Mouse (Mus musculus) induced T-regulatory cell, adult 2 months (primary cell): Measurements from ENCODE around the gene Cops7b.
A peak's percentile ranks its signal among the peaks of the same experiment; 100 is the strongest.
"Not testable (repeated sequence)": the region's sequence is repeated elsewhere in the genome, so short reads cannot be mapped to it uniquely, and the experiment has no call there.

Experiments used
- DNase-seq: peaks from one replicate; pipeline ENCODE4 v3.0.0-alpha.2; 2012; ENCODE audit warnings: low read depth

Cops7b gene

GRCm38 (mm10) chr1:86582451-86583096 lies at the start of gene Cops7b, which contains the start of gene Pde6d:
Gene Cops7b (plus strand): TSS chr1:86582904.
Gene Pde6d (minus strand): TSS chr1:86582629.
- DNase-seq = peak; percentile 98

- DNase-seq = peak; percentile 76
Observed at GRCm38 (mm10) chr1:86533411-86534130, 49.1 kb upstream of the Cops7b start.

GRCm38 (mm10) chr1:86538383-86538782 lies 44.3 kb upstream of the Cops7b start:
- peak; percentile 53 for DNase-seq

- DNase-seq = not testable (repeated sequence)
Observed at GRCm38 (mm10) chr1:86539583-86539982, 43.1 kb upstream of the Cops7b start.

DNA sequence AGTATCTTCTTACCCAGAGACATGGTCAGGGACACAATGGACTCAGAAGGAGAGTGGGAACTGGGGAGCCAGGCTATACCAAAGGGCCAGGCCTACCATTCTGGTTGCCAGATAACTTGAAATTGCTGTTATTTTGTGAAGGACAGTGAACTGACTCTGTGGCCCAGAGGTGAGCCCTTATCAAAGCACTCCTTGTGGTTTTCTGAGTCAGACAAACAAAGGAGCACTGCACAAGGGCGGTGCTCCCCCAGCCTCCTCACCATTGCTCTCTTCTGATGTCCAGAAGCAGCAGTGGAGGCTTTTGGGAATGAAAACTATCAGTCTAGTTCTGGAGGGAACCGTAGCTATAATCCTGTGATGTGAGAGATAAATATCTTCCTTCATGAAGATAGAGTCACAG lies 40.1 kb upstream of the Cops7b start:
- DNase-seq = no peak

DNA sequence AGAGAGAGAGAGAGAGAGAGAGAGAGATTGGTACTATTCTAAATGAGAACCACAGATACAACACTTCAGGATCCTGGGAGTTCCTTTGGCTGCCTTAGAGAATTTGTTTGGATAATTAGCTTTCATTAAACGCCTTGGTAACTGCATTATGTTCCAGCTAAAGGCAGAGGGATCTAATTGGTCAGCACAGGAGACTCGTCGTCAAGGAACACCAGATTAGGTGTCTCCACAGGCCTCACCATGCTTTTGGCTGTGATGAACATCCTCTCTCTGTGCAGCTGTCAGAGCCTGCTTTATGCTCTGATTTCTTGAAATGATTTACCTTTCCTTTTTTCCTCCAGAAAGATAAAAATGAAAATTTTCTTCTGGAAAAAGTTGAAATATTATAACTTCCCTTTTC lies 35.9 kb upstream of the Cops7b start:
- DNase-seq = no peak

DNA sequence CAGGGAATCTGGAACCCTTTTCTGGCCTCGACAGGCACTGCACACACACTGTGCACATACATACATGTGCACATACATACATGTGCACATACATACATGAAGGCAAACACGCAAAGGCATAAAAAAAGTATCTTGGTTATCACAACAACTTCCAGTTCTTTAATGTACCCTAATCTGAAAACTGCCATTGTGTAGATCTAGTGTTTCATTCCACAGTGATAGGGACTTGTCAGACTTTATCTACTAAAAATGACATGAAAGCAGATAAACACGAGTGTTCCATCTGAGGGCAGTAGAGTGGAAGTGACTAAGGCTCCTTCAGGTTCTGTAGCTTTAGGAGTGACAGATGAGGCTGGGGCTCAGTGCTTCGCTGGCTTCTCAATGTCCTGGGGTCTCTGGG lies 31.4 kb upstream of the Cops7b start:
- DNase-seq = no peak

DNA sequence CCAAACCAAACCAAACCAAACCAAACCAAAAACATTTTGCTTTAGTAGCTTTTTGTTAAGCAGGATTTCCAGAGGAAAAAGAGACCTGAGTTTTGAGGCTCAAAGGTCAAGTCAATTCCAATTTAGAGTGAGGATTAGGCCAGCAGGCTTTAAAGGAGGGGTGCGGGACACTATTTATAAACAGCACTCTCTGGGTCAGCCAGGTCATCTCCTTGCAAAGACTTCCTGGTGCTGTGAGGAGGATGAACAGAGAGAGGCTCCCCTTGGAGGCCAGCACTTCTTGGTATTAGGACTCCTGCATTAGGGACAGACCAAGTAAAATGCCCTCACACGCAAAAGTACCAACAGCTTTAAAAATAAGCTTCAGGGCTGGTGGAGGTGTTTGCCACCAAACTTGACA lies 30.8 kb upstream of the Cops7b start:
- no peak for DNase-seq

GRCm38 (mm10) chr1:86555665-86556064 lies 27.0 kb upstream of the Cops7b start:
- DNase-seq = no peak

DNA sequence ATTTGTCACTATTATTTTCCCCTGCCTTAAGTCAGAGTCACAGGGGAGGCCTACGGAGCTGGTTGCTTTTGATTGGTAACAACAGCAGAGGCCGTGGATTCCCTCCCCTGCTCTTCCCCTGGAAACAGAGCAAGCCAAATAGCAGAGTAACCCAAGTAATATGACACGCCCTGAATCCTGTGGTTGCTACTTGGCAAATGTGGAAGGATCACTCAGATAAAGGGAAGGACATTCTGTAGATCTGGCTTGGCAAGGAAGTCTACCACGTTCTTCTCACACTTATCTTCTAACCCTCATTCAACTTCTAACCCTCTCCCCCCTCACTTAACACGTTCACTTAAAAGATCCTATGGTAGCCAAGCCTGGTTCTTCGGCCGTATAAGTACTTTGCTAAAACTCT lies 24.8 kb upstream of the Cops7b start:
- DNase-seq = no peak

GRCm38 (mm10) chr1:86559232-86559631 lies 23.5 kb upstream of the Cops7b start:
- DNase-seq = no peak

- DNase-seq = no peak
Observed at GRCm38 (mm10) chr1:86562663-86563062, 20.0 kb upstream of the Cops7b start.

DNA sequence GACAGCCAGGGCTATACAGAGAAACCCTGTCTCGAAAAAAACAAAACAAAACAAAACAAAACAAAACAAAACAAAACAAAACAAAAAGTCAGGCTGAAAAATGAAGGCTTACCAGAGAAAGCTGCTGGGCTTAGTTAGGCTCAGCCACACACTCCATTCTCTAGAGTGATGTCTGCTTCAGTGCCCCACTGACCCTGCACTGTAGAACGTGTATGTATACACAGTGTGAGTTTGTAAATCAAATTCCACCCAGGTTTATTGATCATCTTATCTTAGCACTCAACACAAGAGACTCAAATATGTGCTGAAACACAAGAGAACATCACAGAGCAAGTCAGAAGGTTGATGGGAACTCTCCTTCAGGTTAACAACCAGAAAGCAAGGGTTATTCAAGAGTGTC lies 14.3 kb upstream of the Cops7b start:
- no peak for DNase-seq

DNA sequence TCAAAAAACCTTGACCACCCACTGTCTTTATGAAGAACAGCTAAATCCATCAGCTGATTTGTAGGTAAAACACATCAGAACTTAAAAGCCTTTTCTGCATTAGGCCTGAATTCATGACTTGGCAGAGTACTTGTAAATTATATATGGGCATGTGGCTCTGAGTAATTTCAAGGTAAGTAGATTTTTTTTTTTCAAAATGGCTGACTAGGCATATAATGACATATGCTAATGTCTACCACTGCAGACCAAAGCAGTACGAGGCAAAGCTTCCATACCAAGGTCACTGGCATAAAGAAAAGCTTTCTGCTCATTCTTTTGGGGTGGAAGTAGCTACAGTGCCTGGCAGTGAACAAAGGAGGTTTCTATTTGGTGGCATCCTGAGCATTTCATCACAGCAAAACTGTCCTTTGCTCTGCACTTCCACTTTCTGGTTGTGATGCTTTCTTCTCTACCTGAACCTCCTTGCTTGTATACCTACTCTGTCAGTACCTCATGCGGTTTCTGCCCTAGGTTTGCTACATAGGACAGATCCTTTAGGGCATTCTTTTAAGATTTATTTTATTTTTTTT lies 13.3 kb upstream of the Cops7b start:
- no peak for DNase-seq

GRCm38 (mm10) chr1:86571381-86571780 lies 11.3 kb upstream of the Cops7b start:
- no peak for DNase-seq

GRCm38 (mm10) chr1:86571941-86572340 lies 10.8 kb upstream of the Cops7b start:
- DNase-seq = no peak

GRCm38 (mm10) chr1:86580426-86580825 lies 2.3 kb upstream of the Cops7b start:
- peak; percentile 61 for DNase-seq

- peak; percentile 39 for DNase-seq
Observed at GRCm38 (mm10) chr1:86581692-86582450, 833 bp upstream of the Cops7b start.

- peak; percentile 26 for DNase-seq
Observed at GRCm38 (mm10) chr1:86583709-86584108, 1.0 kb downstream of the Cops7b start.

DNA sequence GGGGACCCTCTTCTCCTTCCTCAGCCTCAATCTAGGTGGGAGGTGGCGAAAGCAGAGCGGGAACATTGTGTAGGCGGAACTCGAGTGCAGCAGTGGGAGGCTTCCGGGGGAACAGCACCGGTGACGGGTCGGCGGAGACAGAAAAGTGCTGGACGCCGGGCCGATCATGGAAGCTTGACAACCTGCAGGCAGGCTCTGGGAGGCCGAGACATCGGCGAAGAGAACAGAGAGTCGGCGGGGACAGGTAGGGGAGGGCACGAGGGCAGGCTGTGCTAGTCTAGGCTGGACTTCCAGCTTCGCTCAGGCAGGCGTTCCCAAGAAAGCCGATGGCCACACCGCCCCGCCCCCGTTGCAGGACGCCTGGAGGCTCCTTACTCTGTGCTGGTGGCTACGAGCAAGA lies 4.3 kb downstream of the Cops7b start:
- DNase-seq = peak; percentile 86

DNA sequence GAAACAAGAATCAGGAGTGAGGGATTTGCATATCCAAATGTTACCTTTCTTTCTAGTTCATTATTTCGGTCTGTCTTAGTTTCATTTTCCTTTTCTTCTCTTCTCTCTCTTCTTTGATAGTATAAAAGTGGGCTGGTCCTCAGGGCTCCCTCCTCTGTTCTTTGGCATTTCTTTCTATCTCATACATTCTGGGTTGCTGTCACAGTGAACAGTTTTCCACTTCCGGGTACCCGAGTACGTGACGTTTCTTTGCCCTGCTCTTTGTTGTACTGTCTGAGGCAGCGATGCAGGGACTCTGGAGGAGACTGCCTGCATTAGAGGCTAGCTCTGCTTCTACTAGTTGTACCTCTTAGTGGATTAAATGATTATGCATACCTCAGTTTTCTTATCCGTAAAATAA lies 11.8 kb downstream of the Cops7b start:
- DNase-seq = peak; percentile 29

GRCm38 (mm10) chr1:86595315-86595714 lies 12.6 kb downstream of the Cops7b start:
- no peak for DNase-seq

GRCm38 (mm10) chr1:86596512-86596911 lies 13.8 kb downstream of the Cops7b start:
- no peak for DNase-seq
